Mouse (Mus musculus) kidney, postnatal 36 days (tissue): ENCODE data around the gene Tifa.
"Not testable (repeated sequence)": the region's sequence is repeated elsewhere in the genome, so short reads cannot be mapped to it uniquely, and the experiment has no call there.

ENCODE experiments used
- DNase-seq, 2 experiments: peaks; one replicate each; pipeline ENCODE4 v3.0.0; 2021 to 2022; ENCODE audit warnings: mixed read lengths in 2 of 2

Gene Tifa

GRCm38 (mm10) chr3:127789500-127790191, at the start of gene Tifa:
Gene Tifa, plus strand, starts transcription at chr3:127789805.
- peak; percentile 67 to 78 for DNase-seq

GRCm38 (mm10) chr3:127741473-127741872, 48.1 kb upstream of the Tifa start:
- peak in 1 of 2 experiments; percentile 12 for DNase-seq

- no peak for DNase-seq
These were observed 45.8 kb upstream of the Tifa start for GRCm38 (mm10) chr3:127743614-127744365.

GRCm38 (mm10) chr3:127745504-127745903, 44.1 kb upstream of the Tifa start:
- DNase-seq, result no peak

- DNase-seq, result no peak
These were observed 43.5 kb upstream of the Tifa start for GRCm38 (mm10) chr3:127745911-127746640.

- no peak for DNase-seq
These were observed 41.0 kb upstream of the Tifa start for GRCm38 (mm10) chr3:127748644-127749043.

- no peak for DNase-seq
These were observed 40.3 kb upstream of the Tifa start for GRCm38 (mm10) chr3:127749266-127749665.

- DNase-seq, result no peak
These were observed 39.5 kb upstream of the Tifa start for GRCm38 (mm10) chr3:127749981-127750562.

GRCm38 (mm10) chr3:127756458-127756857, 33.1 kb upstream of the Tifa start:
- DNase-seq, result no peak

GRCm38 (mm10) chr3:127757886-127758301, 31.7 kb upstream of the Tifa start:
- no peak for DNase-seq

- no peak for DNase-seq
These were observed 30.8 kb upstream of the Tifa start for GRCm38 (mm10) chr3:127758806-127759205.

GRCm38 (mm10) chr3:127759212-127759611, 30.4 kb upstream of the Tifa start:
- DNase-seq, result peak; percentile 39 to 71

- no peak for DNase-seq
These were observed 27.2 kb upstream of the Tifa start for GRCm38 (mm10) chr3:127762403-127762802.

GRCm38 (mm10) chr3:127763076-127763612, 26.5 kb upstream of the Tifa start:
- peak; percentile 68 to 91 for DNase-seq

- peak in 1 of 2 experiments; percentile 10 for DNase-seq
These were observed 25.1 kb upstream of the Tifa start for GRCm38 (mm10) chr3:127764541-127764940.

GRCm38 (mm10) chr3:127765971-127766370, 23.6 kb upstream of the Tifa start:
- DNase-seq, result no peak

GRCm38 (mm10) chr3:127769146-127769545, 20.5 kb upstream of the Tifa start:
- no peak for DNase-seq

GRCm38 (mm10) chr3:127780021-127780644, 9.5 kb upstream of the Tifa start, which contains the start of gene Alpk1:
Gene Alpk1, minus strand, starts transcription at chr3:127780527.
- DNase-seq, result peak; percentile 78 to 82

- DNase-seq, result peak in 1 of 2 experiments; percentile 46
These were observed 8.7 kb upstream of the Tifa start for GRCm38 (mm10) chr3:127780921-127781320.

- no peak for DNase-seq
These were observed 6.7 kb upstream of the Tifa start for GRCm38 (mm10) chr3:127782921-127783320.

- not testable (repeated sequence) for DNase-seq
These were observed 5.9 kb upstream of the Tifa start for GRCm38 (mm10) chr3:127783680-127784079.

GRCm38 (mm10) chr3:127787032-127787431, 2.6 kb upstream of the Tifa start:
- DNase-seq, result no peak
